Mouse (Mus musculus) embryonic facial prominence, embryonic 11.5 days (tissue): ENCODE measurements at regions not wholly inside any gene's neighbourhood (a gene's known extent, or its start where the extent isn't known, plus 50 kb on each side); places are given as distances from the start of the nearest gene placed in this dataset.

Experiments
- ATAC-seq: fragments of 200-750 bp; cut with Nextera tagmentation; replicated peaks from 2 replicates; pipeline ENCODE4 v1.8.0; 2017; ENCODE audit warnings: low read depth; ENCODE audit not compliant: insufficient number of reproducible peaks, low FRiP score, low TSS enrichment
- DNase-seq: peaks from one replicate; pipeline ENCODE4 v3.0.0-alpha.2; 2015; ENCODE audit warnings: low spot score
- H3K27ac ChIP-seq: fragments of 300-500 bp; sonication (generic); replicated peaks from 2 replicates; pipeline ENCODE4 v1.5.1; 2014; ENCODE audit warnings: mild to moderate bottlenecking, low read depth, low read length, control low read depth
- H3K27me3 ChIP-seq: fragments of 300-500 bp; sonication (generic); 2 replicates; pipeline ENCODE4 v1.6.1; 2014; ENCODE audit warnings: mild to moderate bottlenecking, low read length, moderate library complexity, mixed read lengths; ENCODE audit not compliant: control insufficient read depth, insufficient read depth
- H3K36me3 ChIP-seq: fragments of 300-500 bp; sonication (generic); replicated peaks from 2 replicates; pipeline ENCODE4 v1.6.1; 2014; ENCODE audit warnings: low read depth, mild to moderate bottlenecking, low read length, moderate library complexity, mixed read lengths; ENCODE audit not compliant: control insufficient read depth, insufficient read depth
- H3K4me1 ChIP-seq: fragments of 300-500 bp; sonication (generic); 2 replicates; pipeline ENCODE4 v1.6.1; 2014; ENCODE audit warnings: low read length, mixed read lengths; ENCODE audit not compliant: control insufficient read depth, insufficient read depth
- H3K4me2 ChIP-seq: fragments of 300-500 bp; sonication (generic); 2 replicates; pipeline ENCODE4 v1.6.1; 2014; ENCODE audit warnings: low read depth, mild to moderate bottlenecking, control low read depth, low read length, moderate library complexity
- H3K4me3 ChIP-seq: fragments of 300-500 bp; sonication (generic); 2 replicates; pipeline ENCODE4 v1.5.1; 2014; ENCODE audit warnings: low read depth, low read length, control low read depth
- H3K9ac ChIP-seq: fragments of 300-500 bp; sonication (generic); replicated peaks from 2 replicates; pipeline ENCODE4 v1.6.1; 2014; ENCODE audit warnings: mild to moderate bottlenecking, control low read depth, low read length
- H3K9me3 ChIP-seq: fragments of 300-500 bp; sonication (generic); replicated peaks from 2 replicates; pipeline ENCODE4 v1.6.1; 2016; ENCODE audit warnings: mild to moderate bottlenecking, low read length, inconsistent platforms, mixed read lengths; ENCODE audit not compliant: control insufficient read depth
- WGBS: fragments of 180-500 bp; shearing (Covaris S2); extraction: QIAGEN DNeasy Blood & Tissue Kit; methylation state at CpG from one replicate; pipeline ENCODE4 v1.1.7; 2014; 5-methylcytosine and 5-hydroxymethylcytosine counted together

DNA sequence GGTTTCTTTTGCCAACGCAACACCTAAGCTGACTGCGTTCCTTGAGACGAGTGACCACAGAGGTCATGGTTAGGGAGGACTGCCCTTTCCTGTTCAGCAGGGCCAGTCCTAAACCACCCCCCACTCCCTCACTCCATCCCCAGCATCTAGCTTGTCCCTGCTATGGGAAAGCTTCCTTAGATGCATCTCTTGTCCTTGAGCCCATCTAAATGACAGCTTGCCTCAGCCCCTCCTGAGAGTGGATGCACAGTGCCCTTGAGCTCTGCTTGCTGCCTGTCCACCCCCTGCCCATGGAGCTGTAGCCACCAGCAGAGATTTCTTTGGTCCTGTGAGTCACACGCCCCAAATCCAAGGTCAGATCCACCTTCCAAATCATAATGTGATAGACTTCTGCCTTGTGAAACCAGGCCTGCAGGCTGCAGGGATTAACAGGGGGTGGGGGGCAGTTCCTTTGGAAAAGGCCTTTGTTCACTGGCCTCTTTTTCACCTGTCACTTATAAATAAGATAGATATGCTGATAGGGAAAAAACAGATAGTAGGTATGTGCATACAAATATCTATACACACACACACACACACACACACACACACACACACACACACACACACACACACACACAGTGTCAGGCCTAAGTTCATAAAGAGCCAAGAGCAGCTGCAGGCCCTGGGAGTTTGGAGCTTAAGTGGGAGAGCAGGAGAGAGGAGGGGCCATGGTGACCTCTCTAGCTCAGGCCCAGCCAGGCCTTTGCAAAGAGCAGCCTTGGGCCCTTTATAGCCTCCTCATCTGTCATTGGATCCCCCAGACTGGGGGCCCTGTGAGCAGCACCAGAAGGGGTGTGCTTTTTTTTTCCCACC lies 56.4 kb upstream of the Adra2c start:
- Histone ChIP-seq H3K9ac (no peak overlapping the region), H3K36me3 (no peaks in the 10 kb centered on the region), H3K27ac (no peak overlapping the region), H3K4me1 (no peaks in the 10 kb centered on the region), H3K9me3 (no peaks in the 10 kb centered on the region), H3K27me3 (no peaks in the 10 kb centered on the region), H3K4me3 (no peak overlapping the region), H3K4me2 (no peak overlapping the region)
- WGBS, result 72% methylated on average over 4 of the region's 4 CpGs
- no peak for DNase-seq
- no peak for ATAC-seq

DNA sequence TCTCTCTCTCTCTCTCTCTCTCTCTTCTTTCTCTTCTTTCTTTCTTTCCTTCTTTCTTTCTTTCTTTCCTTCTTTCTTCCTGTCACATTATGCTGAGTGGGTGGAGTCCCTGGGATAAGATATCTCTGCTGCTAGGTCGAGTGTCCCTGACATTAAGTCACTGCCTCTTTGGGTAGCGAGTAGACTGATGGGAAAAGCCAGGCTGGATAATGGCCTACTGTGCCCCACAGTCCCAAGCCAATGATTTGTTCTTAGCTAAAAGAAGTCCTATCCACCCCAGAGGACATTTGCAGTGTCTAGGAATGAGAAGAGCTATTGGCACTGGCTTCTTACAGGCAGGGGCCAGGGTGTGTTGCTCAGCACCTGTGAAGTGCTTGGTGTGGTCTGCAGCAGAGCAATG lies 61.8 kb upstream of the Adra2c start:
- H3K4me1 ChIP-seq, result no peaks in the 10 kb centered on the region
- no peak overlapping the region for H3K9ac ChIP-seq
- WGBS, result 63% methylated on average over 2 of the region's 2 CpGs
- H3K4me3 ChIP-seq, result no peak overlapping the region
- ATAC-seq (no peak), DNase-seq (no peak)
- no peaks in the 10 kb centered on the region for H3K27me3 ChIP-seq
- no peaks in the 10 kb centered on the region for H3K9me3 ChIP-seq
- H3K27ac ChIP-seq, result no peak overlapping the region
- H3K36me3 ChIP-seq, result no peaks in the 10 kb centered on the region
- no peak overlapping the region for H3K4me2 ChIP-seq

DNA sequence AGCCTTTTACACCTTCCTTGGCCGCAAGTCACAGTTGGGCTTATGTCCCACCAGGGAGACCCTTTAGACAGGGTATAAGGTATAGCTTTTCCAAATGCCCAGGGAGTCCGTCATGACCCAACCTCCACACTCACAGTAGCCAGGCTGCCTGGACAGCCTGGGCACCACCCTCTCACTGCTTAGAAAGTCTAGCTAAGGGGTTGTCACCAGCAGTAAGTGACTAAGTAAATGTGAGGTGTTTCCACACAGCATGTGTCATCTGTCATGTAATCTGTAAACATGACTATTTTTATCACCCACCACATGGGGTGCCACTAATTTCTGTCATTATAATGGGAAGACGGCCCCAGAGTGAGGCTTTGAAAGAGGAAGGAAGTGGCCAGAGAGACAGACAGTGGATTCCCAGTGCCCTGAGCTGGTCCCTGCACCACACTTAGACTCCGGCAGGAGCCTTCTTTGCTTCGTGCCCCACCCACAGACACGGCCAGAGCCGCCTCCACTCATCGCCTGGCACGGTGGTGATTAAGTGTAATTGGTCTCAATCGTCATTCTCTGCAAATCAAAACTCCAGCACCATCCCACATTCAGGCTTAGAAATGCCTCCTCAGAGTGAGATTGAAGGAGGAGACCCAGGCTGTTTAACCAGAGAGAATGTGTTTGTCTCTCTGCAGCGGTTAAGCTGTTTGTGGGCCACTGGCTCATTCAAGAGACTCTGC lies 62.5 kb upstream of the Adra2c start:
- DNase-seq (no peak), ATAC-seq (no peak)

DNA sequence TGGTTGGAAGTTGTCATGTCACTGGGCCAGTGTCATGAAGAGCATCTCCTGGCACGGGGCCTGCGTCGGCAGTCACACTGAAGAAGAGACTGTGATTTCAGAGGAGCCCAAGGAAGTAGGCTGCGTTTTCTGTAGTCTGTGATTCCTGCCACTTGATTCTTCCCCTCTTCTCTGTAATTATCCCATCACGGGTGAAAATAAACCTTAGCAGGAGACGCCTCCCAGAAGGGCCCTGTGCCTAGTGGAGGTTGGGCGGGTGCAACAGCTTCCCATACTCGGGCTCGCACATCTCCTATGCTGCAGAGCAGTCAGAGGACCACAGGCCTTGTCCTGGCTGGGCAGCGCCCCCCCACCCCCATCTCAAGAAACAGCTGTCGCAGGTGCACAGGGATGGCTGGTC lies 63.1 kb upstream of the Adra2c start:
- Histone ChIP-seq H3K9ac (no peak overlapping the region), H3K4me2 (no peak overlapping the region), H3K4me3 (no peak overlapping the region), H3K9me3 (no peaks in the 10 kb centered on the region), H3K36me3 (no peaks in the 10 kb centered on the region), H3K27me3 (no peaks in the 10 kb centered on the region), H3K4me1 (no peaks in the 10 kb centered on the region), H3K27ac (no peak overlapping the region)
- 82% methylated on average over 11 of the region's 11 CpGs for WGBS
- ATAC-seq, result no peak
- no peak for DNase-seq

More for the DNA sequence above, 62.5 kb upstream of the Adra2c start:
- H3K9ac ChIP-seq, result no peak overlapping the region
- H3K36me3 ChIP-seq, result no peaks in the 10 kb centered on the region
- H3K4me1 ChIP-seq, result no peaks in the 10 kb centered on the region
- no peak overlapping the region for H3K27ac ChIP-seq
- H3K4me3 ChIP-seq, result no peak overlapping the region
- no peak overlapping the region for H3K4me2 ChIP-seq
- H3K27me3 ChIP-seq, result no peaks in the 10 kb centered on the region
- WGBS, result 68% methylated on average over 11 of the region's 11 CpGs
- no peaks in the 10 kb centered on the region for H3K9me3 ChIP-seq

DNA sequence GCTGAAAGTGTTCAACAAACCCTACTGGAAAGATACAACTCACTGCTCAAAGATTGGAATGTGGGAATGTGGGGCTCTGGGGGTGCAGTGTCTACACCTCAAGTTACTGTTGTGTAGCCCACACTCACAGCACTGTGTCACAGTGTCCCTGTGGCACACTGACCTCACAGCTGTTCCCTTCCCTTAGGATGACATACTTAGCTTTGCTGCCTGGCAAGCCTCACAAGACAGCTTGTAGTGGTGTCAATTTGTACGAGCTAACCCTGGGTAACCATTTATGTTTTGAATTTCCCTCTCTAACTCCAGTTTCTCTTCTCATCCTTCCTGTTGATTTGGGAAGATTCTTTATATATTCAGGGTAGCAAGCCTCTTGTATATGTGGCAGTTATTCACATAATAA lies 68.8 kb upstream of the Adra2c start:
- Histone ChIP-seq H3K27me3 (no peaks in the 10 kb centered on the region), H3K36me3 (no peaks in the 10 kb centered on the region), H3K27ac (no peak overlapping the region), H3K4me2 (no peak overlapping the region), H3K9ac (no peak overlapping the region), H3K4me3 (no peak overlapping the region), H3K9me3 (no peaks in the 10 kb centered on the region), H3K4me1 (no peaks in the 10 kb centered on the region)
- DNase-seq (no peak), ATAC-seq (no peak)
- 52% methylated on average over 1 of the region's 1 CpGs for whole genome bisulfite sequencing

DNA sequence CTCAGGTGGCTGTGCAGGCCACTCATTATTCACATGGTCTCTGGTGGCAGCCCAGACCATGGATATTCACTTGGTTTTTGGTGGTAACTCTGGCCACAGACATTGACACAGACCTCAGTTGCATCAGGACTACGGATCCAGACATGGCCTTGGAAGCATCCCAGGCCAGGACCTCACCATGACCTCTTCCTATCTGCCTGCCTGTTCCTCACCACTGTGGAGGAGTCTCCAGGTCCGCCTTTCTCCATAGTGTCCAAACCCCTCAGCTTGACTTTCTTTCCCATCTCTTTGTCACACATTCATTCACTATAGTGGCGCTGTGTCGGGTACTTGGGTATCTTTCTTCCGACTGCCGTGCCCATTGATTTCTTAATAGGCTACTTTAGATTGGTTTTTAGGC lies 74.1 kb upstream of the Adra2c start:
- no peaks in the 10 kb centered on the region for H3K9me3 ChIP-seq
- no peaks in the 10 kb centered on the region for H3K36me3 ChIP-seq
- no peaks in the 10 kb centered on the region for H3K27me3 ChIP-seq
- ATAC-seq, result no peak
- no peak overlapping the region for H3K9ac ChIP-seq
- DNase-seq, result no peak
- no peak overlapping the region for H3K4me3 ChIP-seq
- no peak overlapping the region for H3K4me2 ChIP-seq
- H3K4me1 ChIP-seq, result no peaks in the 10 kb centered on the region
- 91% methylated on average over 6 of the region's 6 CpGs for WGBS
- no peak overlapping the region for H3K27ac ChIP-seq

DNA sequence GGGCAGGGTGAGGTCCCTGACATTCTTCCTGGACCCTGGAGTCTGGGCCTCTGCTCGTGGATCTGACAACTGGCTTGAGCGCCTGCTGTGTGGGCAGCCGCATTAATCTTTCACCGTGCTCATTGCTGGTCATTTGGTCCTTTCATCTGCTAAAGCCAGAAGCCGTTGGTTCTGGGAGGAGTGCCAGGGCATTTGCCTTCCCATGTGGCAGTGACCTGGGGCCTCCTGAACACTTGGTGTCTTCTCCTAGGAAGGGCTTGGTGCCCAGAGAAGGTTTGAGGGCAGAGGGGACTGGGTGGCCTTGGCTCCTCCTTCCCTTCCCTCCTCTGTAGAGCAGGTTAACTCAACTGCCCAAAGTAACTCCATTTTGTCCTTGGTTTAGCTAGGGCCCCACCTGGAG lies 79.7 kb upstream of the Adra2c start:
- Histone ChIP-seq H3K36me3 (no peaks in the 10 kb centered on the region), H3K4me2 (no peak overlapping the region), H3K9ac (no peak overlapping the region), H3K4me1 (no peaks in the 10 kb centered on the region), H3K4me3 (no peak overlapping the region), H3K27ac (no peak overlapping the region), H3K9me3 (no peaks in the 10 kb centered on the region), H3K27me3 (no peaks in the 10 kb centered on the region)
- DNase-seq (no peak), ATAC-seq (no peak)
- WGBS, result 62% methylated on average over 5 of the region's 5 CpGs

DNA sequence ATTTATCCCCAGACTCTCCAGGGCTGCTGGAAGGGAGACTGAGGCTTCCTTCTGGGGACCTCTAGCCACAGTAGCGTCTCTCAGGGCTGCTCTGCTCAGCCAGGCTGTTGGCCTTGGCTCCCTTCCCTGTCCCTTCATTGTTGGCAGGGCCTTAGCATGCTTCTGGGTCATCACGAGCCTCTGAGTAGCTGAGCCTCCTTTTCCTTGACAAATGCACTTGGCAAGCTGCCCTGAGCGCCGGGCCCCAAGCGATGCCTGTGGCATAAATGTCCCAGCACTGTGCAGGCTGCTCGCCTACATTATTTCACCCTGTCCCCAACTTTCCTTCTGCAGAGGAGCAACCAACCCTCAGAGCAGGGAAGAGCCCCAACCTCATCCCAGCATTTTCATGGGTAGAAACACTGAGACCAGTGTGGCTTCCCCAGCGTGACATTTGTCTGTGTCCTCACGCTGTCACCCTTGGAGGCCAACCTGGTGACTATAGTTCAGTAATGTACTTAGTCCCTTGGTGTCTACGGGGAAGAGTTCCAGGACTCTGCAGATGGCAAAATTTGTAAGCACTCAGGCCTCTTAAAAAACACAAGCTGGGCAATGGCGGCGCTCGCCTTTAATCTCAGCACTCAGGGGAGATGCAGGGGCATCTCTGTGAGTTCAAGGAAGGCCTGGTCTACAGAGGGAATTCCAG lies 83.7 kb upstream of the Lrpap1 start:
- ATAC-seq, result no peak

More for the DNA sequence above, 83.7 kb upstream of the Lrpap1 start:
- H3K4me2 ChIP-seq, result no peak overlapping the region
- DNase-seq, result no peak
- H3K27me3 ChIP-seq, result no peaks in the 10 kb centered on the region
- no peaks in the 10 kb centered on the region for H3K4me1 ChIP-seq
- H3K27ac ChIP-seq, result no peak overlapping the region
- WGBS, result 86% methylated on average over 12 of the region's 12 CpGs
- no peaks in the 10 kb centered on the region for H3K36me3 ChIP-seq
- H3K9ac ChIP-seq, result no peak overlapping the region
- H3K4me3 ChIP-seq, result no peak overlapping the region
- H3K9me3 ChIP-seq, result no peaks in the 10 kb centered on the region
